ENCODE assay signal across 16 mouse cellular contexts in genomic region chr2:6265117-6265516, GRCm38 (mm10). TPM values are rescaled to one million over a fixed set of nuclear protein-coding genes. Genes with fewer than 3 reads are reported as not detected.
DNase-seq lines count a peak whose midpoint lies in the region; ATAC-seq and TF ChIP-seq lines count a peak whose summit lies in the region.
"Had no signal": no experiment of that assay in that cellular context is flagged by ENCODE, and none has a peak within 500 bp of the region (broad histone marks: within the 10 kb centered on the region; RNA-seq: fewer than 3 reads in every experiment).

No protein-coding gene starts in this region.

- H3K27ac ChIP-seq in kidney, embryonic 16.5 days (ENCODE audit: low read length): peak overlapping the region; percentile 9; the same call in 1 of the 2 replicates
- H3K27ac ChIP-seq in liver, embryonic 14.5 days: peak overlapping the region; percentile 98
- peak overlapping the region; percentile 72 for H3K27ac ChIP-seq in lung, postnatal 0 days (ENCODE audit: low read length)
- H3K27ac ChIP-seq in intestine, embryonic 15.5 days: no peak overlapping the region
- H3K27ac ChIP-seq: heart, embryonic 10.5 days; hindbrain, embryonic 13.5 days had no signal

- DNase-seq in kidney, adult 9 months: no peak
- no peak for DNase-seq in liver, embryonic 14.5 days (ENCODE audit: low read depth in 3 of 3, low spot score in 3 of 3)
- peak; percentile 93 for DNase-seq in lung, postnatal 0 days (ENCODE audit: low spot score)
- no peak for DNase-seq in thymus, postnatal 4 days
- no peak for DNase-seq in spleen, postnatal 14 days (ENCODE audit: low spot score in 2 of 2)
- DNase-seq: adrenal gland, postnatal 25 days; cerebellum, postnatal 14 days; gastrocnemius, postnatal 25 days; kidney, postnatal 25 days; left cerebral cortex, postnatal 4 days; midbrain, embryonic 14.5 days; thymus, postnatal 36 days had no signal

- H3K36me3 ChIP-seq in kidney, embryonic 16.5 days (ENCODE audit: insufficient read depth, low read length): no peaks in the 10 kb centered on the region
- H3K36me3 ChIP-seq in liver, embryonic 14.5 days (replicated peaks; ENCODE audit: control insufficient read depth, insufficient read depth, low read depth): no peaks in the 10 kb centered on the region
- no peaks in the 10 kb centered on the region for H3K36me3 ChIP-seq in lung, postnatal 0 days (ENCODE audit: insufficient read depth, low read length)
- no peaks in the 10 kb centered on the region for H3K36me3 ChIP-seq in intestine, embryonic 15.5 days
- H3K36me3 ChIP-seq: heart, embryonic 10.5 days; hindbrain, embryonic 13.5 days had no signal

- no peaks in the 10 kb centered on the region for H3K27me3 ChIP-seq in kidney, embryonic 16.5 days (ENCODE audit: insufficient read depth, low read length)
- H3K27me3 ChIP-seq in liver, embryonic 14.5 days (ENCODE audit: control insufficient read depth, insufficient read depth, low read length): no peaks in the 10 kb centered on the region
- H3K27me3 ChIP-seq in lung, postnatal 0 days (replicated peaks; ENCODE audit: insufficient read depth, low read length): no peaks in the 10 kb centered on the region
- no peaks in the 10 kb centered on the region for H3K27me3 ChIP-seq in intestine, embryonic 15.5 days (replicated peaks)

- ATAC-seq in kidney, embryonic 16.5 days (ENCODE audit: low FRiP score, low TSS enrichment): no peak
- ATAC-seq in liver, embryonic 14.5 days (ENCODE audit: insufficient read depth): no peak
- ATAC-seq in lung, postnatal 0 days: peak; percentile 95
- no peak for ATAC-seq in intestine, embryonic 15.5 days

- WGBS in kidney, embryonic 16.5 days: 54% methylated on average over 3 of the region's 3 CpGs
- WGBS in liver, embryonic 14.5 days (ENCODE audit: insufficient replicate concordance): 35% methylated on average over 3 of the region's 3 CpGs
- WGBS in lung, postnatal 0 days: 47% methylated on average over 3 of the region's 3 CpGs
- 46% methylated on average over 3 of the region's 3 CpGs for WGBS in intestine, embryonic 15.5 days

- H3K9ac ChIP-seq in kidney, embryonic 16.5 days (replicated peaks; ENCODE audit: low read length): no peak overlapping the region
- peak overlapping the region; percentile 50 for H3K9ac ChIP-seq in liver, embryonic 14.5 days (replicated peaks)
- H3K9ac ChIP-seq in lung, postnatal 0 days (replicated peaks; ENCODE audit: low read depth): no peak overlapping the region
- no peak overlapping the region for H3K9ac ChIP-seq in intestine, embryonic 15.5 days
- H3K9ac ChIP-seq: hindbrain, embryonic 13.5 days had no signal

- TF ChIP-seq EP300 in liver, embryonic 14.5 days (IDR thresholded peaks at IDR 0.05; ENCODE audit: low read depth): no peak
- peak; percentile 99 for TF ChIP-seq EP300 in lung, postnatal 0 days (IDR thresholded peaks at IDR 0.05)

- peaks cover 9% of the 10 kb centered on the region; the same call in 1 of the 2 replicates for H3K9me3 ChIP-seq in kidney, embryonic 16.5 days (ENCODE audit: low read length)
- peaks cover 2% of the 10 kb centered on the region; the same call in 1 of the 2 replicates for H3K9me3 ChIP-seq in liver, embryonic 14.5 days (ENCODE audit: control insufficient read depth, low read length)
- H3K9me3 ChIP-seq in lung, postnatal 0 days (ENCODE audit: low read length): no peaks in the 10 kb centered on the region
- H3K9me3 ChIP-seq in intestine, embryonic 15.5 days: no peaks in the 10 kb centered on the region
- H3K9me3 ChIP-seq: heart, embryonic 10.5 days had no signal

- H3K4me1 ChIP-seq in kidney, embryonic 16.5 days (ENCODE audit: insufficient read depth, low read length): peaks cover 10% of the 10 kb centered on the region
- H3K4me1 ChIP-seq in liver, embryonic 14.5 days (replicated peaks; ENCODE audit: control insufficient read depth in 2 of 2, insufficient read depth in 2 of 2, low read length in 1 of 2): peaks cover 35 to 41% of the 10 kb centered on the region in 2 experiments
- peaks cover 2% of the 10 kb centered on the region; the same call in 1 of the 2 replicates for H3K4me1 ChIP-seq in lung, postnatal 0 days (ENCODE audit: insufficient read depth, low read depth, low read length)
- H3K4me1 ChIP-seq in intestine, embryonic 15.5 days (replicated peaks): no peaks in the 10 kb centered on the region

- H3K4me3 ChIP-seq in kidney, embryonic 16.5 days (ENCODE audit: low read length): no peak overlapping the region
- no peak overlapping the region for H3K4me3 ChIP-seq in liver, embryonic 14.5 days (ENCODE audit: insufficient read depth in 1 of 2, low read depth in 2 of 2, low read length in 2 of 2)
- H3K4me3 ChIP-seq in lung, postnatal 0 days (ENCODE audit: low read depth, low read length): no peak overlapping the region
- H3K4me3 ChIP-seq in intestine, embryonic 15.5 days (replicated peaks): no peak overlapping the region
- H3K4me3 ChIP-seq: heart, embryonic 10.5 days; hindbrain, embryonic 13.5 days had no signal

- TF ChIP-seq CTCF in liver, embryonic 14.5 days (IDR thresholded peaks at IDR 0.05; ENCODE audit: low read depth): no peak
- TF ChIP-seq CTCF in lung, postnatal 0 days (IDR thresholded peaks at IDR 0.05): no peak

- no peak overlapping the region for H3K4me2 ChIP-seq in kidney, embryonic 16.5 days (replicated peaks; ENCODE audit: low read depth, low read length)
- peak overlapping the region; percentile 59 for H3K4me2 ChIP-seq in liver, embryonic 14.5 days (ENCODE audit: low read depth)
- H3K4me2 ChIP-seq in lung, postnatal 0 days (replicated peaks; ENCODE audit: low read depth, low read length): no peak overlapping the region
- no peak overlapping the region for H3K4me2 ChIP-seq in intestine, embryonic 15.5 days (replicated peaks)
- H3K4me2 ChIP-seq: hindbrain, embryonic 13.5 days had no signal

RNA-seq across cellular contexts. Expression of gene Echdc3, which starts 52.3 kb away (rescaled TPM):
- 9.9 and 10.6 TPM in 2 replicates for polyA plus RNA-seq in kidney, embryonic 16.5 days (2015; fragmentation: Nextera tagmentation; extraction: Ambion mirVana)
- polyA plus RNA-seq in liver, embryonic 14.5 days (2012; rRNA removed): 7.3 and 8.7 TPM in 2 replicates
- 8.8 and 11.4 TPM in 2 replicates for polyA plus RNA-seq in liver, embryonic 14.5 days (2014; fragmentation: Nextera tagmentation; extraction: Ambion mirVana)
- polyA plus RNA-seq in lung, postnatal 0 days (2015; fragmentation: Nextera tagmentation; extraction: Ambion mirVana): 12.0 and 15.1 TPM in 2 replicates
- 12.0 and 13.6 TPM in 2 replicates for polyA plus RNA-seq in intestine, embryonic 15.5 days (2015; fragmentation: Nextera tagmentation; extraction: Ambion mirVana)

RNA-seq across cellular contexts. Expression of gene Usp6nl, which starts 57.4 kb away (rescaled TPM):
- 8.6 and 8.8 TPM in 2 replicates for polyA plus RNA-seq in kidney, embryonic 16.5 days (2015; fragmentation: Nextera tagmentation; extraction: Ambion mirVana)
- 2.4 and 3.3 TPM in 2 replicates for polyA plus RNA-seq in liver, embryonic 14.5 days (2012; rRNA removed)
- 2.8 and 3.0 TPM in 2 replicates for polyA plus RNA-seq in liver, embryonic 14.5 days (2014; fragmentation: Nextera tagmentation; extraction: Ambion mirVana)
- polyA plus RNA-seq in lung, postnatal 0 days (2015; fragmentation: Nextera tagmentation; extraction: Ambion mirVana): 9.5 and 11.0 TPM in 2 replicates
- 9.4 and 11.8 TPM in 2 replicates for polyA plus RNA-seq in intestine, embryonic 15.5 days (2015; fragmentation: Nextera tagmentation; extraction: Ambion mirVana)
